Mouse (Mus musculus) heart, postnatal 10 days (tissue): ENCODE data around the gene Jak1. TPM values are rescaled to one million over a fixed set of nuclear protein-coding genes. Genes with fewer than 3 reads are reported as not detected.
A peak's percentile ranks its signal among the peaks of the same experiment; 100 is the strongest.

Experiments used
- DNase-seq, 2 experiments: peaks; one replicate each; pipeline ENCODE4 v3.0.0; 2021
- intact Hi-C: fragments of 180-260 bp; cut with DNase I; formaldehyde crosslinking; loops from one replicate; pipeline ENCODE4 v1.15.1; 2025
- total RNA-seq, 2 experiments: library from RNA; stranded (reverse); gene quantifications; 2 replicates each; pipeline ENCODE4 v1.2.3; 2021

Gene Jak1
- total RNA-seq, 2 experiments from 2014 or later: 89.5 to 93.0 TPM

DNA sequence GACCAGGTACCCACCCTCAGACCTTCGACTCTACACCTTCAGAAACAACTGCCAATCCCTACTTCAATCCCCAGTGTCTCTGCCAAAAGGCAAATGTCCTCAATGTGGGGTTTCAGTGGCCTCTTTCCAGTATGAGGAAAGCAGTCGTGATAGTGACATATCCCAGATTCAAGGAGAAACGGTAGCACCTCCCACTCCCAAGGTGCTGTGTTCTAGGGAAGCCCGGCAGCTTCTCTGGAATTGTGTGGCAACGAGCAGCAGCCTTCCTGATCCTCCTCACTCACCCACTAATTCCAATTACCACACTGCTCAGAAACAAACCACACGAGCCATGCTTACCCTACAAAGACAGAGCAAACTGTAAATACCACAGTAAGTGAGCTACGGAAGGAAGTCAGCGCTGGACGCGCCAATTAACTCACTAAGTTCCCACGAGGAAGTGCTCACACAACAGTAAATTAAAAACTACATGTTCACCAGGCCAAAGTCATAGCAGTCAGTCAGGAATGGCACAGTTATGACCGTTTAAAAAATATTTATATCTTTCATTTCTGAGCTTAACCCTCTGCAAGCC lies 105.8 kb downstream of the Jak1 start:
- intact Hi-C loops: no loop called here
- no peak for DNase-seq

GRCm38 (mm10) chr4:101158282-101158681 lies 106.8 kb downstream of the Jak1 start:
- DNase-seq: no peak
- intact Hi-C loops: no loop called here

DNA sequence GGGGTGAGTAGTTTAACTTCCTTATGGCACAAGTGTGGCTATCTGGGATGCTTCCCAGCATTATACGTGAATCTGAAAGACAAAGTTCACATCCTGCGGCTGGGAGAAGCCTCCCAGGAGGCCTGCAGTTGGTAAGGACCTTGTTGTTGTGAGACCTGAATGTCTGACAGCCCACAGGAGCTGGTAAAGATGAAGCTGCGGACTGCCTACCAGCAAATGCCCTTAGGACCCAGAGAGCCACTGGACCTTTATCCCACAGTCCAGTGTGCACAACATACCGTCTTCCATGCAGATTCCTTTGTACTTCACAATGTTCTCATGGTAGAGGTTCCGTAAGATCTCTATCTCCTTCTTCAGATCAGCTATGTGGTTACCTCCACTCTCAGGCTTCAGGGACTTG lies 107.6 kb downstream of the Jak1 start:
- DNase-seq: no peak
- intact Hi-C loops: no loop called here

DNA sequence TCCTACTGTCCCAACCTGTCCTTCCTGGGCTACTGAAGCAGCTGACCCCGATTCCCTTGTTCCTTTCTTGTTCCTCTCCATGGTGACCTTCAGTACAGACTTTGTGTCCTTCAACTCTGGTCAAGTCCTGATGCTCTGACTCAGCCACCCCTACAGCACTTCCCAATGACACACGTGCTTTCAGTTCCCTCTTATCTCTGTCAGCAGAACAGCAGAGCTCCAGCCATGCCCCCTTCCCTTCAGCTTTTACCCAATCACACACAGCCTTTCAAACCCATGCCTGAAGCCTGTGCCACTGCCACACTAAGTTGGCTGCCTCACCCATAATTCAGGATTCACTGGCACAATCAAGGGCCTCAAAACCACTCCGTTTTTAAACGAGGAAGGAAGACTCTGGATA lies 109.5 kb downstream of the Jak1 start:
- intact Hi-C loops: no loop called here

GRCm38 (mm10) chr4:101146891-101147655 lies 118.0 kb downstream of the Jak1 start:
- intact Hi-C loops: loop anchor here (1.0 to 5.0 kb wide), 3 partner anchors 149 to 559 kb away; no protein-coding TSS in a partner anchor
- DNase-seq: no peak

More for the DNA sequence above, 109.5 kb downstream of the Jak1 start:
- no peak for DNase-seq

DNA sequence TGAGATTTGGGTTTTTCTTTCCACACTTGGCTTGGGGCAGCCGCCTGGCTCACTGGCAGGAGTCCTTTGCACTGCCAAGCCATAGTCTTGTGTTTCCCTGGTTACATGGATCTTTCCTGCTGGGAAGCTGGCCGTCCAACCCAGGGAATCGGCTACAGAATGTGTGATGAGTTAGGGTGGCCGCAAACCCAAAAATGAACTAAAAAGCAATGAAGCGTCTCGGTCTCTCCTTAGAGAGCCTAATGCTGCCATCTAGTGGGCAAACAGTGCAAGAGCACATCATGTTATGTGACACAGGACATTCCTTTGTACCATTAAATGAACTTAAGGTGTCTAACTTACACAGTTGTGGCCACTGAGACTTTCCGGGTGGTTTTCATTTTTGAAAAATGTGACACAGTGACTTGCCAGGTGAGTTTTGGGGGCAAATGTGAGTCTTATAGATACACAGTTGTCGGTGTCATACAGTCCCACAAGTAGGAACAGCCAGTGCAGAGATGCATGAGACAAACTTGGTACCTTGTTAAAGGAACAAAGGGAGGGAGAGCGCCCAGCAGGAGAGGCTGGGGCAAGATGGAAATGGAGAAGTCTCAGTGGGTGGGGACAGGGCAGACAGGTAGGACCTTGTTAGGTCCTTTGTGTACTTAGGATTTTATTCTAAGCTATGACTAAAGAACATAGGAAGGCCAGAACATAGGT lies 118.9 kb downstream of the Jak1 start:
- peak; percentile 75 to 84 for DNase-seq
- intact Hi-C loops: loop anchor here (1.0 to 5.0 kb wide), 3 partner anchors 148 to 558 kb away; no protein-coding TSS in a partner anchor

DNA sequence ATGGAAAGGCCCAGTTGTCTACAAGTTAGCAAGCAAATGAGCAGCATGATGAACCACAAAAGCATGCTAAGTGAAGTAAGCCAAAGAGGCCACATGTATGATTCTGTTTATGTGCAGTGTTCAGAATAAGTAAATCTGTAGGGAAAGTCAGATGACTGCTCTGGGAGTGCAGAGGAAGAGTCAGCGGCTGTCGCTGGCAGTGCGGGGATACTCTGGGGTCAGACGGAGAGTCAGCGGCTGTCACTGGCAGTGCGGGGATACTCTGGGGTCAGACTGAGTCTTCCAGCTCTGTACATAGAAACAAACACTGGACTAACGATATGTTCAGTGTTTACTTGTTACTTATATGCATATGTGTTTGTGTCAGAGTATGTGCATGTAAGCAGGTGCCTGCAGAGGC lies 120.3 kb downstream of the Jak1 start:
- no peak for DNase-seq
- intact Hi-C loops: loop anchor here (5.0 kb wide), 1 partner anchor 422 kb away; no protein-coding TSS in a partner anchor

DNA sequence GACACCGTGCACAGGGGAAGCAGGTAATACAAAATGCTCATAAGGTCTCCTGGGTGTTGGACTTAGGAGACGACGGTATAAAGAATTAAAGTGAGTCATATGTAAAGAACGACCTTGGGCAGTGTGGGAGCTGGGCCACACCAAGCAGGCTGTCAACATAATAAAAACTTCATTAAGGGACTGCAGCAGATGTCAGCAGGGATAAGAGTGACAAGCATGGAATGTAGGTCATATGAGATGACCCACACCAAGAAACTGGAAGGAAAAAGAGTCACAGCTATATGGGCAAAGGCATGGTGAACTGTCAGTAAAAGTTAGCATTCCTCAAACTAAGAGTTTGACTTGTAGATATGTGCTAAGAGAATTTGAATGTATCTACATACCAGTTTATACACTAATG lies 120.7 kb downstream of the Jak1 start:
- intact Hi-C loops: no loop called here
- DNase-seq: no peak

DNA sequence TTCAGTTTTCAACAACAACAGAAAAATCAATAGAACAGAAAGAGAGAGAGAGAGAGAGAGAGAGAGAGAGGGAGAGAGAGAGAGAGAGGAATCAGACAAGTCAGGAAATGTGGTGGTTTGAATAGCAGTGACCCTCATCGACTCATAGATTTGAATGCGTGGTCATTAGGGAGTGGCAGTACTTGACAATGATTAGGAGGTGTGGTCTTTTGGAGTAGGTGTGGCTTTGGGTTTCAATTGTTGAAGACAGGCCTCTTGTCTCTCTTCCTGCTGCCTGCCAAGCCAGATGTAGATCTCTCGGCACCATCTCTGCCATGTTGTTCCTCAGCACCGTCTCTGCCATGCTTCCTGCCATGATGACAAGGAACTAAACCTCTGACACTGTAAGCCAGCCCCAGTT lies 121.2 kb downstream of the Jak1 start:
- DNase-seq: no peak
- intact Hi-C loops: no loop called here

DNA sequence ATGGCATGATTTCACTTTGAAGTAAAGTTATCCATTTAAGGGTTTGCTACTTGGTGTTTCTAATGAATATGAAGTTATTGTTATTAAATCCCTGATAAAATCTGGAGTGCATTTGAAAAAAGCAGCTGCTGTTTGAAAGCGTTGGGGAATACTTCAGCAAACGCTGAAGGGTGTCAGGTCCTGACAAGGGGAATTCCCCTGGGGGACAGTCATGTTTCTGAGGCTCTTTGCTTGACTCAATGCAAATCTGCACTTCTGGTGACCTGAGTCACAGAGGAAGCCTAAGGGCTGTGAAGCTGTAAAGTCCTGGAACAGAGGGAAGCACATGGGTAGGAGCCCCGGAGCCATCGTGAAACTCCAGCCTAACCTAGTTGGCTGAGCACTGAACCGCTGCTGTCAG lies 123.3 kb downstream of the Jak1 start:
- intact Hi-C loops: no loop called here

GRCm38 (mm10) chr4:101137975-101138374 lies 127.1 kb downstream of the Jak1 start:
- no peak for DNase-seq
- intact Hi-C loops: no loop called here

More for the DNA sequence above, 123.3 kb downstream of the Jak1 start:
- DNase-seq: no peak

- no peak for DNase-seq
- intact Hi-C loops: no loop called here
Observed at GRCm38 (mm10) chr4:101135909-101136308, 129.2 kb downstream of the Jak1 start.

DNA sequence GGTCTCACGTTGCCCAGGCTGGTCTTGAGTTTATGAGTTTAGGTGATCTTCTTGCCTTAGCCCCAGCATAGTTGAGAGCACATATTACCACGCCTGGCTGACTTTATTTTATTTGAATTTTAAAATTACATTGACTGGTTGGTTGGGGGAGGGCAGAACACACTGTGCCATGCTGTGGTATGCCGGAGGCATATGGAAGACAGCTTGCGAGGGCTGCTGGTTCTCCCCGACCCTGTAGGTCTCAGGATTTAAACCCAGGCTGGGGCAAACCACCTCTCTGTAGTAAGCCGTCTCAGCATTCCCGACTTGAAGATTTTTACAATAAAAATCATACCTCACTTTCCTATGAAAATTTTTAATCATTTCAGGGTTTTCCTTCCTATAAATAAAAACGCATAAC lies 130.1 kb downstream of the Jak1 start:
- intact Hi-C loops: no loop called here

GRCm38 (mm10) chr4:101121002-101121401 lies 144.1 kb downstream of the Jak1 start:
- DNase-seq: no peak
- intact Hi-C loops: no loop called here

More for the DNA sequence above, 130.1 kb downstream of the Jak1 start:
- DNase-seq: no peak

DNA sequence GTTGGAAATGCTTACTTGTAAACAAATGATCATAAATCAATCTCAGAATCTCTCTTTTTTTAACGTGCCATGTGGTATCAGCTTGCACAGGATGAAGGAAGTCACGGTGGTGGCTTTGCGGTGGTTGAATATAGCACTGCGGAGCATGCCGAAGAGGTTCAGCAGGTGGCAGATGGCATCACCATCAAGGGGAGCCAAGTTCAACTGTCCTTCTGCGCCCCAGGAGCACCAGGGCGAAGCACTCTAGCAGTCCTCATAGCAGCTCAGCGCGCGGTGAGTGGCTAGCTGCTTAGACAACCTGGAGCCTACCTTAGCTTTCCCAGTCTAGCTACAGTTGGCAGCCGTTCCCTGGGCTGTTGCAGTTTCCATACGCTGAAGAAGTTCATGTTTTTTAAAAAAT lies 158.0 kb downstream of the Jak1 start:
- no peak for DNase-seq
- intact Hi-C loops: no loop called here

Other genes with a start within 250 kb of the Jak1 start
- gene Gm10577, start 244.6 kb downstream of the Jak1 start, total RNA-seq: not detected
- 1 to 10 TPM; 3.0 to 3.2 TPM for gene Raver2, start 196.3 kb downstream of the Jak1 start, total RNA-seq
- gene Ak4, start 154.0 kb upstream of the Jak1 start, total RNA-seq: 10 to 100 TPM; 10.1 to 14.5 TPM
- gene Dnajc6, start 231.4 kb upstream of the Jak1 start, total RNA-seq: under 1 TPM; 0.50 to 0.55 TPM